Mouse (Mus musculus): ENCODE measurements around the gene Kctd7. TPM values are rescaled to one million over a fixed set of nuclear protein-coding genes. Genes with fewer than 3 reads are reported as not detected.

The Kctd7 gene
- polyA plus RNA-seq, 1 experiment, result 5.2 TPM

DNA sequence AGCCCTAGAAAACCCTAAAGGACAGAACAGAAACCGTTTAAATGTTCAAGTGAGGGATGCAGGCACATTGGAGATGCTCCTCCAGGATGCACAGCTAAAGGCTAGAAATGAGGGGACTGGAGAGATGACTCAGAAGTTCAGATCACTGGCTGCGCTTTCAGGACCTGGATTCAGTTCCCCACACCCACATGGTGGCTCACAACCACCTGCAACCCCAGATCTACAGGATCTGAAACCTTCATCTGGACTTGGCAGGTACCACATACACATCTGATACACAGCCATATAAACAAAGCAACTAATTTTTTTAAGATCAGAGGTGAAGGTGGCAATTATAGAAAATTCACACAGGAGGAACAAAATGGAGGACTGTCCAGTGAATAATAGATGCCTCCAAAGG, 22.3 kb upstream of the Kctd7 start:
- no peak for DNase-seq (ENCODE audit: low read depth in 1 of 2, low spot score in 2 of 2)
- Histone ChIP-seq H3K4me1 (ENCODE audit: control insufficient read depth, insufficient read depth, insufficient read length) (no peaks in the 10 kb centered on the region; the same call in 1 of the 2 replicates), H3K27ac (ENCODE audit: insufficient read depth, low read length) (no peak overlapping the region), H3K27me3 (ENCODE audit: control insufficient read depth, insufficient read depth, low read length) (no peaks in the 10 kb centered on the region), H3K36me3 (ENCODE audit: control insufficient read depth, insufficient read depth, low read length) (peaks cover 3% of the 10 kb centered on the region; the same call in 1 of the 2 replicates), H3K4me3 (ENCODE audit: extremely low read depth, insufficient read depth, insufficient read length) (no peak overlapping the region)
- 62% methylated on average over 2 of the region's 2 CpGs for WGBS
- TF ChIP-seq CTCF (IDR thresholded peaks at IDR 0.05; ENCODE audit: extremely low read depth, insufficient read depth, insufficient read length, insufficient replicate concordance), result no peak
- no peak for TF ChIP-seq POLR2A (IDR thresholded peaks at IDR 0.05; ENCODE audit: low read depth, low read length)

DNA sequence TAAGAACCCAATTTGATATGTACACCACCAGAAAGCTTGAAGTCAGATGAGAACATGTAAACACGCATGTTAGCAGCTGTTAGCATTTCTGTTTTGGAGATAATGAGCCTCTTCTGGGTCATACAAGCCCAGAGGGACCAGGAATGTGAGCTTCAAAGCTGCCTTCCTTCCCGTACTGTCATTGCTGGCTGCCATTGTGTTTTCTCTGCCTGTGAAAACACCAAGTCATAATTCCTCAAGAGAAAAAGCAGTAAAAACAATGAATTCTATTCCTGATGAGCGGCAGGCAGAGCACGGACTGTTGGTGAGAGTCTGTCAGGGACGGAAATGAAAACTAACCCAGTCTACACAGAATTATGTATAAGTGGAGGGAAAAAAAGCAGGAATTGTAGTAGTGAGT, 20.4 kb upstream of the Kctd7 start:
- WGBS, result 92% methylated on average over 5 of the region's 5 CpGs
- Histone ChIP-seq H3K36me3 (ENCODE audit: control insufficient read depth, insufficient read depth, low read length) (peaks cover 3% of the 10 kb centered on the region; the same call in 1 of the 2 replicates), H3K4me3 (ENCODE audit: extremely low read depth, insufficient read depth, insufficient read length) (no peak overlapping the region), H3K4me1 (ENCODE audit: control insufficient read depth, insufficient read depth, insufficient read length) (no peaks in the 10 kb centered on the region; the same call in 1 of the 2 replicates), H3K27me3 (ENCODE audit: control insufficient read depth, insufficient read depth, low read length) (no peaks in the 10 kb centered on the region), H3K27ac (ENCODE audit: insufficient read depth, low read length) (no peak overlapping the region)
- DNase-seq (ENCODE audit: low read depth in 1 of 2, low spot score in 2 of 2), result no peak
- TF ChIP-seq POLR2A (IDR thresholded peaks at IDR 0.05; ENCODE audit: low read depth, low read length) (no peak), CTCF (IDR thresholded peaks at IDR 0.05; ENCODE audit: extremely low read depth, insufficient read depth, insufficient read length, insufficient replicate concordance) (no peak)

DNA sequence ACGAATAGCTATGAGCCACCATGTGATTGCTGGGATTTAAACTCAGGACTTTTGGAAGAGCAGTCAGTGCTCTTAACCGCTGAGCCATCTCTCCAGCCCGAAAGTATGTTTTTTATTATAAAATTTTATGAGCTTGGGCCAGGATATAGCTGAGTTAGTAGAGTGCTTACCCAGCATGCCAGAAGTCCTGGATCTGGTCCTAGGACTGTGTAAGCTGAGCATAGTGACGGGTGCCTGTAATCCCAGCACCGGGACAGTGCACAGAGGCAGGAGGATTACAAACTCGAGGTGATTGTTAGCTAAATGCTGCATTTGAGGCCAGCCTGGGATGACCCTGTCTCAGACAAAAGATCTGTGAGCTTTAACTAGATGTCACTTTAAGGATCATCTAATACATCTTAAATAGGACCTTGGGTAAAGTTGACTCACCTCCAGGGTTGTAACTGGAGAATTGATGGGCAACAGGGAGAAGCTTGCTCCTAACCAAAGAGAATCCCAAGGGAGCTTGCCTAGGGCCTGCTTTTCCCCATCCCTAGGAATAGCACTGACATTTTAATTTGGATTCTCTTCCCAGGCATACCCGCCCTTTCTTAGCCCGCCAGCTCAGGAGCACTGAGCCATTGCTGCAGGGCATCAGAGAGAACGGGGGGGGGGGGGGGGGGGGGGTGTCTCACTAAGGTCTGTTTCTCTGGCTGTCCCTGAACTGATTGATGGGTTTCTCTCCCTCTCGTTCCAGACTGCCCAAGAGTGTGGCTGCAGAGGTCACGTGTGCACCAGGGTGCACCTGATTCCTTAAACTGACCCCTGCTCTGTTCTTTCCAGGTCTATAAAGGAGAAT, 15.8 kb upstream of the Kctd7 start:
- no peak overlapping the region for H3K27ac ChIP-seq (ENCODE audit: insufficient read depth, low read length)
- H3K36me3 ChIP-seq (ENCODE audit: control insufficient read depth, insufficient read depth, low read length), result peaks cover 7% of the 10 kb centered on the region
- no peak for DNase-seq (ENCODE audit: low read depth in 1 of 2, low spot score in 2 of 2)
- TF ChIP-seq CTCF (IDR thresholded peaks at IDR 0.05; ENCODE audit: extremely low read depth, insufficient read depth, insufficient read length, insufficient replicate concordance) (no peak), POLR2A (IDR thresholded peaks at IDR 0.05; ENCODE audit: low read depth, low read length) (no peak)
- H3K4me3 ChIP-seq (ENCODE audit: extremely low read depth, insufficient read depth, insufficient read length), result no peak overlapping the region
- WGBS, result 68% methylated on average over 11 of the region's 11 CpGs
- no peaks in the 10 kb centered on the region for H3K27me3 ChIP-seq (ENCODE audit: control insufficient read depth, insufficient read depth, low read length)
- no peaks in the 10 kb centered on the region for H3K4me1 ChIP-seq (ENCODE audit: control insufficient read depth, insufficient read depth, insufficient read length)

DNA sequence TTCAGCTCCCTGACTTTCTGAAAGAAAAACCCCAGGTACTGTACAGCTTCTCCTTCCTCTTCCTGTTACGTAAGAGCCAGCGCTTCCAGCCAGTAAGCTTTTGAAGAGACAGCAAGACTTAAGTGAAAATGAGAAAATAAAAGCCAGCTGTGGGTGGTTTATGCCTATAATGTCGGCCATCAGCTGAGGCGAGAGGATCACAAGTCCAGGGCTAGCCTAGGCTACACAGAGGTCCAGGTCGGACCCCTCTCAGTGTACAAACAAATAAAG, 15.2 kb upstream of the Kctd7 start:
- H3K4me3 ChIP-seq (ENCODE audit: extremely low read depth, insufficient read depth, insufficient read length), result no peak overlapping the region
- H3K27ac ChIP-seq (ENCODE audit: insufficient read depth, low read length), result no peak overlapping the region; the same call in 1 of the 2 replicates
- no peak for TF ChIP-seq POLR2A (IDR thresholded peaks at IDR 0.05; ENCODE audit: low read depth, low read length)
- no peak for TF ChIP-seq CTCF (IDR thresholded peaks at IDR 0.05; ENCODE audit: extremely low read depth, insufficient read depth, insufficient read length, insufficient replicate concordance)
- WGBS, result 52% methylated on average over 5 of the region's 5 CpGs
- no peak for DNase-seq (ENCODE audit: low read depth in 1 of 2, low spot score in 2 of 2)
- H3K36me3 ChIP-seq (ENCODE audit: control insufficient read depth, insufficient read depth, low read length), result peaks cover 7% of the 10 kb centered on the region
- H3K4me1 ChIP-seq (ENCODE audit: control insufficient read depth, insufficient read depth, insufficient read length), result no peaks in the 10 kb centered on the region
- no peaks in the 10 kb centered on the region for H3K27me3 ChIP-seq (ENCODE audit: control insufficient read depth, insufficient read depth, low read length)

DNA sequence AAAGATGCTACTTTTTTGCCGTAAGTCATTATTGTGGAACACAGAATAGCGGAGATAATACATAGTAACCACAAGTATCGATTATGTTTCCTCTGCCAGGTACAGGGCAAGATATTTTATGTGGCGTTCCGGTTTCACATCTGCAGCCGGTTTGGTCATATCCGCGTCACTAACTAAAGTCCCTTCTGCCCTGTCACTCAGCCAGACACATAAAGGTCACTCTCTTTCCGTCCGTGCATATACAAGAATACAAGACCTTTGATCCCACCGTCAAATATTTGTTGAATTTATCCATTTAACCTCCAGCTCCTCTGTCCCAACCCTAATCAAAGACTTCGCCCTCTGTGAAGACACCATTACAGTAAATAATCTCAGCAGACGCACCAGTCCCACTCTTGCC, 8.1 kb upstream of the Kctd7 start:
- peaks cover 4% of the 10 kb centered on the region; the same call in 1 of the 2 replicates for H3K36me3 ChIP-seq (ENCODE audit: control insufficient read depth, insufficient read depth, low read length)
- no peak overlapping the region for H3K4me3 ChIP-seq (ENCODE audit: extremely low read depth, insufficient read depth, insufficient read length)
- no peak overlapping the region for H3K27ac ChIP-seq (ENCODE audit: insufficient read depth, low read length)
- 94% methylated on average over 13 of the region's 13 CpGs for WGBS
- no peaks in the 10 kb centered on the region for H3K4me1 ChIP-seq (ENCODE audit: control insufficient read depth, insufficient read depth, insufficient read length)
- H3K27me3 ChIP-seq (ENCODE audit: control insufficient read depth, insufficient read depth, low read length), result no peaks in the 10 kb centered on the region
- no peak for DNase-seq (ENCODE audit: low read depth in 1 of 2, low spot score in 2 of 2)
- TF ChIP-seq POLR2A (IDR thresholded peaks at IDR 0.05; ENCODE audit: low read depth, low read length) (no peak), CTCF (IDR thresholded peaks at IDR 0.05; ENCODE audit: extremely low read depth, insufficient read depth, insufficient read length, insufficient replicate concordance) (no peak)

DNA sequence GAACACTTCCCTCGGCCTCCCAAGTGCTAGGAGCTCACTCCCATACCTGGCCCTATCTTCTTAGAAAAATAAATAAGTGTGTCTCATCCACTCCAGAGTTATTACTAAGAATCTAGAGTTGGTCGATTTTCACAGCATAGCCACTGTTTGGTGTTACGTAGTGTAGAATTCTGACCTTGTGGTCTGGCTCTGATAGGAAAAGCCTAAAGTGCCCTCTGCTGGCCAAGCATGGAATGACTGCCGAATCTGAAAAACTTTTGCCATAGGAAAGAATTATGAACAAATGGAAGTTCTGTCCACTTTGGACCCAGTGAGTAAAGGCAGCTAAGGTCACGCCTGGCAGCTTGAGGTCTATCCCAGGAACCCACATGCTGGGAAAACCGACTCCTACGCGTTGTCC, 5.3 kb upstream of the Kctd7 start:
- 23% methylated on average over 8 of the region's 8 CpGs for WGBS
- Histone ChIP-seq H3K27ac (ENCODE audit: insufficient read depth, low read length) (no peak overlapping the region), H3K27me3 (ENCODE audit: control insufficient read depth, insufficient read depth, low read length) (no peaks in the 10 kb centered on the region), H3K4me3 (ENCODE audit: extremely low read depth, insufficient read depth, insufficient read length) (no peak overlapping the region), H3K4me1 (ENCODE audit: control insufficient read depth, insufficient read depth, insufficient read length) (peaks cover 3% of the 10 kb centered on the region; the same call in 1 of the 2 replicates), H3K36me3 (ENCODE audit: control insufficient read depth, insufficient read depth, low read length) (peaks cover 4% of the 10 kb centered on the region; the same call in 1 of the 2 replicates)
- peak; percentile 47 to 67 for DNase-seq (ENCODE audit: low read depth in 1 of 2, low spot score in 2 of 2)
- TF ChIP-seq POLR2A (IDR thresholded peaks at IDR 0.05; ENCODE audit: low read depth, low read length) (no peak), CTCF (IDR thresholded peaks at IDR 0.05; ENCODE audit: extremely low read depth, insufficient read depth, insufficient read length, insufficient replicate concordance) (peak; percentile 54; the same call in 1 of the 2 replicates)

DNA sequence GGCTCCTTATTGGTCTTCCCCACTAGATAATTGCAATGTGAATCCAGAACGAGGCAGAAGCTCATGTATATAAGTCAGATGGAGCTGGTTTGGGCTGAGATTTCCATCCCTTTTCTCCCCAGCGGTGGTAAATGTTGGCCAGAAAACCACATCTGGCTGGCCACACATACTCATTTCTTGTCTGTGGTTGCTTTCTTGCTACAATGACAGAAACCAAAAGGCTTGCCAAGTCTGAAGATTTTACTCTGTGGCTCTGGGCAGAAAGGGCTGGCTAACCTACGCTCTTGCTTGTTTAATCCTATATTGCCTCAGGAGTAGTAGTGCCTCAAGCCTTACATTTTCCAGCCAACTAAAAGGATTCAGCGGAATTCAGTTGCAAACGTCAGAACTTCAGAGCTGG, 3.5 kb upstream of the Kctd7 start:
- H3K4me1 ChIP-seq (ENCODE audit: control insufficient read depth, insufficient read depth, insufficient read length), result peaks cover 7% of the 10 kb centered on the region; the same call in 1 of the 2 replicates
- TF ChIP-seq CTCF (IDR thresholded peaks at IDR 0.05; ENCODE audit: extremely low read depth, insufficient read depth, insufficient read length, insufficient replicate concordance) (no peak), POLR2A (IDR thresholded peaks at IDR 0.05; ENCODE audit: low read depth, low read length) (no peak)
- 66% methylated on average over 5 of the region's 5 CpGs for WGBS
- H3K4me3 ChIP-seq (ENCODE audit: extremely low read depth, insufficient read depth, insufficient read length), result no peak overlapping the region
- H3K27me3 ChIP-seq (ENCODE audit: control insufficient read depth, insufficient read depth, low read length), result no peaks in the 10 kb centered on the region
- no peak overlapping the region for H3K27ac ChIP-seq (ENCODE audit: insufficient read depth, low read length)
- DNase-seq (ENCODE audit: low read depth in 1 of 2, low spot score in 2 of 2), result no peak
- H3K36me3 ChIP-seq (ENCODE audit: control insufficient read depth, insufficient read depth, low read length), result no peaks in the 10 kb centered on the region
